Mouse (Mus musculus) left cerebral cortex, adult 2 months (tissue): Measurements from ENCODE around the gene Fras1. TPM values are rescaled to one million over a fixed set of nuclear protein-coding genes. Genes with fewer than 3 reads are reported as not detected.
A peak's percentile ranks its signal among the peaks of the same experiment; 100 is the strongest.

Source experiments
- DNase-seq, 2 experiments: peaks; one replicate each; pipeline ENCODE4 v3.0.0; 2021 to 2022; ENCODE audit warnings: low spot score in 2 of 2, mixed read lengths in 1 of 2; ENCODE audit errors: extremely low spot score in 1 of 2
- H3K27ac ChIP-seq: fragments of 200-600 bp; 2 replicates; pipeline ENCODE4 v1.8.1; 2022
- H3K4me3 ChIP-seq: fragments of 200-600 bp; 2 replicates; pipeline ENCODE4 v1.8.1; 2022
- CTCF ChIP-seq: fragments of 200-600 bp; IDR thresholded peaks from 2 replicates; pipeline ENCODE4 v1.8.1; 2022; ENCODE audit warnings: antibody characterized with exemption, mild to moderate bottlenecking, moderate library complexity
- intact Hi-C: fragments of 180-260 bp; cut with DNase I; formaldehyde crosslinking; loops from one replicate; pipeline ENCODE4 v1.15.1; 2025
- total RNA-seq, 2 experiments: library from RNA; stranded (reverse); gene quantifications; 2 replicates each; pipeline ENCODE4 v1.2.3; 2021

Fras1 gene
- total RNA-seq, 2 experiments from 2014 or later, result 23.0 to 25.2 TPM

- intact Hi-C loops, result loop anchor here (2.0 to 5.0 kb wide), 2 partner anchors 83 to 125 kb away; no protein-coding TSS in a partner anchor
- TF ChIP-seq CTCF, result no peak
- peak overlapping the region; percentile 78 for H3K27ac ChIP-seq
- H3K4me3 ChIP-seq, result no peak overlapping the region
- peak in 1 of 2 experiments; percentile 20 for DNase-seq
Measured at GRCm38 (mm10) chr5:96457436-96457958, 83.7 kb downstream of the Fras1 start.

GRCm38 (mm10) chr5:96459605-96460004 lies 85.8 kb downstream of the Fras1 start:
- no peak for DNase-seq

GRCm38 (mm10) chr5:96462197-96462596 lies 88.4 kb downstream of the Fras1 start:
- no peak for TF ChIP-seq CTCF
- DNase-seq, result no peak
- H3K4me3 ChIP-seq, result no peak overlapping the region
- H3K27ac ChIP-seq, result no peak overlapping the region
- intact Hi-C loops, result no loop called here

More at GRCm38 (mm10) chr5:96459605-96460004, 85.8 kb downstream of the Fras1 start:
- Histone ChIP-seq H3K27ac (no peak overlapping the region), H3K4me3 (no peak overlapping the region)
- intact Hi-C loops, result loop anchor here (5.0 kb wide), 1 partner anchor 123 kb away; no protein-coding TSS in a partner anchor
- no peak for TF ChIP-seq CTCF

- intact Hi-C loops, result no loop called here
- DNase-seq, result no peak
- Histone ChIP-seq H3K27ac (no peak overlapping the region), H3K4me3 (no peak overlapping the region)
- TF ChIP-seq CTCF, result no peak
Measured at GRCm38 (mm10) chr5:96466461-96466860, 92.7 kb downstream of the Fras1 start.

GRCm38 (mm10) chr5:96471995-96472394 lies 98.2 kb downstream of the Fras1 start:
- Histone ChIP-seq H3K27ac (no peak overlapping the region), H3K4me3 (no peak overlapping the region)
- intact Hi-C loops, result no loop called here
- no peak for DNase-seq
- TF ChIP-seq CTCF, result no peak

GRCm38 (mm10) chr5:96475488-96475887 lies 101.7 kb downstream of the Fras1 start:
- no peak for TF ChIP-seq CTCF
- Histone ChIP-seq H3K4me3 (no peak overlapping the region), H3K27ac (no peak overlapping the region)
- DNase-seq, result no peak
- intact Hi-C loops, result no loop called here

GRCm38 (mm10) chr5:96479003-96479402 lies 105.2 kb downstream of the Fras1 start:
- no peak for TF ChIP-seq CTCF
- intact Hi-C loops, result no loop called here
- H3K27ac ChIP-seq, result no peak overlapping the region
- DNase-seq, result no peak
- H3K4me3 ChIP-seq, result no peak overlapping the region

GRCm38 (mm10) chr5:96481159-96481558 lies 107.4 kb downstream of the Fras1 start:
- intact Hi-C loops, result no loop called here
- TF ChIP-seq CTCF, result no peak
- Histone ChIP-seq H3K27ac (no peak overlapping the region), H3K4me3 (no peak overlapping the region)
- DNase-seq, result no peak

GRCm38 (mm10) chr5:96482054-96482453 lies 108.3 kb downstream of the Fras1 start:
- Histone ChIP-seq H3K27ac (no peak overlapping the region), H3K4me3 (no peak overlapping the region)
- TF ChIP-seq CTCF, result no peak
- DNase-seq, result no peak
- intact Hi-C loops, result no loop called here

GRCm38 (mm10) chr5:96492497-96492896 lies 118.7 kb downstream of the Fras1 start:
- no peak overlapping the region for H3K4me3 ChIP-seq
- H3K27ac ChIP-seq, result no peak overlapping the region
- no peak for TF ChIP-seq CTCF
- no peak for DNase-seq
- intact Hi-C loops, result no loop called here

- no peak for TF ChIP-seq CTCF
Measured at GRCm38 (mm10) chr5:96494502-96495292, 120.9 kb downstream of the Fras1 start.

GRCm38 (mm10) chr5:96498083-96498482 lies 124.3 kb downstream of the Fras1 start:
- intact Hi-C loops, result no loop called here
- H3K27ac ChIP-seq, result no peak overlapping the region
- no peak overlapping the region for H3K4me3 ChIP-seq
- DNase-seq, result no peak
- no peak for TF ChIP-seq CTCF

More at GRCm38 (mm10) chr5:96494502-96495292, 120.9 kb downstream of the Fras1 start:
- Histone ChIP-seq H3K27ac (no peak overlapping the region), H3K4me3 (no peak overlapping the region)
- intact Hi-C loops, result no loop called here
- no peak for DNase-seq
